Mouse (Mus musculus) adrenal gland, postnatal 4 days (tissue): ENCODE measurements around the gene Mvd. TPM values are rescaled to one million over a fixed set of nuclear protein-coding genes. Genes with fewer than 3 reads are reported as not detected.

ENCODE experiments used
- DNase-seq, 2 experiments: peaks; one replicate each; pipeline ENCODE4 v3.0.0; 2021 to 2022; ENCODE audit warnings: low spot score in 2 of 2, mixed read lengths in 2 of 2
- long read RNA-seq, 2 experiments: library from polyadenylated mRNA; stranded (forward); transcript quantifications; one replicate each; pipeline ENCODE4 v2.0.0; 2021
- total RNA-seq, 2 experiments: library from RNA; stranded (reverse); gene quantifications; 2 replicates each; pipeline ENCODE4 v1.2.3; 2021

Gene Mvd
- 10 to 100 TPM in 1 of 2 experiments, 1 to 10 TPM in 1; 9.1 to 11.5 TPM for total RNA-seq
- long read RNA-seq, experiment 1, transcript Mvd-201 (10 exons, 1,756 nt) = major isoform, 12 of 13 reads
- long read RNA-seq, experiment 1, partial matches to known transcripts = 0 of 13 reads
- long read RNA-seq, experiment 1, other reads (novel, unspliced or antisense) = 1 of 13 reads
- long read RNA-seq, experiment 2, transcript Mvd-201 (10 exons, 1,756 nt) = major isoform, 15 of 24 reads
- long read RNA-seq, experiment 2, partial matches to known transcripts = 4 of 24 reads
- long read RNA-seq, experiment 2, other reads (novel, unspliced or antisense) = 5 of 24 reads

DNA sequence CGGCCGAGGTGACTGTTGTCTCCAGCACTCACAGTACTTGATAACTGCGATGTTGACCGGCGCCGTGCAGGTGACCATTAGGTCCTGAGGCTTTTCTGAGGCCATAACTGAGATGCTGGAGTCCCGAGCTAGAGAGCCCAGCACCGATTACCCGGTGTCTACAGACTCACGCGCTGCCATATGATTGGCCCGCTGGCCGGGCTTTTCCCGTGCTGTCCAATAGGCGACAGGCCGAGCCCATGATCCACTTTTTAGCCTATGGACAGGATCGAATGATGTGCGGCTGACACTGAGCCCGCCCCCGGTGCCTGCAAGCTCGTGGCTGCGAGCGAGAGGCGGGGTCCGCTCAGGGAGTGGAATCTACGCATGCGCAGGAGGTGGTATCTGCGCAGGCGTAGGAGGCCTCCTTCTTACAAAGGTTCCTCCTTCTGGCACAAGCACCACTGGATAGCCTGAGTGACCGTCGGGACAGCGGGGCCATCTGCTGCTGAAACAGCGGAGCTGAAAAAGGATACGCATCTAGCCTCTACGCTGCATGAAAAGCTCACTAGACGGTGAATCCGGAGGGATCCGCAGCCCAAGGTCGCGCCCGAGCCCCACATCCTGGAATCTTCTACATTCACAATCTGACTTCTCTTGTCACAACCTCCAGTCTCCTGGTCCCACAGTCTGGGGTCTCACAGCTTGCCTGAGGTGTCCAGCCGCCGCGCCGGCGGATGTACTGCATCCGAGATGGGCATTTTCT is at the start of gene Mvd:
Gene Mvd (minus strand): TSS at position 161 of the 745 bp plus-strand sequence.
- peak; percentile 92 to 98 for DNase-seq

DNA sequence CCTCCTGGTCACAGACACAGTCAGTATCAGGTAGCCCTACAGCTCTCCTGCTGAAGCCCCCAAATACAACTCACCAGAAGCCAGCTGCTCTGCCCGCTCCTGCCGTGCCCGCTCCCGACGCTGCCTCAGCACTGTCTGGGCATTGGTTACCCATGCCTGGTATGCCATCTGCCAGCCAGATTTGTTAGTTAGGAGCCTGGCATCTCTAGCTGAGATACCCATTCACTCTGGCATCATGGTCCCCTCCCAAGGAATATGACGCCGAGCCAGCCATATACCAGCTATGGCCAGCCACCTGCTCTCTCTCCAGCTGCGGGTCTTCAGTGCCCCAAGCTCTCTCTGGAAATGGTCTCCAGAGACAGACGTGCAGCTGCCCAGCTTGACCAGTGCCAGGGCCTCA is 45.2 kb upstream of the Mvd start:
- DNase-seq = no peak

GRCm38 (mm10) chr8:122484831-122485230 is 41.6 kb upstream of the Mvd start:
- DNase-seq = no peak

DNA sequence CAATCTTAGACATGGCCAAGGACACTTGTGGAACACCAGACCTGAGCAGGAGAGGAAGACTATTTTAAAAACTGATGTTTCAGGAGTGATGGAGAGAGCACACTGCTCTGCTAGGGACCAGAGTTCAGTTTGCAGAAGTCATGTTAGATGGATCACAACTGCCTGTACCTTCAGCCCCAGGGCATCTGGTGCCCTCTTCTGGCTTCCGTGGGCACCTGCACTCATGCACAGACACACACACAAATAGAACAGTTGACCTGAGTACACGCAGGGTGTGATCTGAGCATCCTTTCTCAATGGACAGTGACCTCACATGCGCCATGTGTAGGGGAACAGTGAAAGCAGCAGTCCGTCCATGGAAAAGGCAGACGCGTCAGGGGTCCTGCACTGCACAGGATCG is 40.7 kb upstream of the Mvd start:
- no peak for DNase-seq

- DNase-seq = no peak
These were observed 39.2 kb upstream of the Mvd start for GRCm38 (mm10) chr8:122482448-122482847.

DNA sequence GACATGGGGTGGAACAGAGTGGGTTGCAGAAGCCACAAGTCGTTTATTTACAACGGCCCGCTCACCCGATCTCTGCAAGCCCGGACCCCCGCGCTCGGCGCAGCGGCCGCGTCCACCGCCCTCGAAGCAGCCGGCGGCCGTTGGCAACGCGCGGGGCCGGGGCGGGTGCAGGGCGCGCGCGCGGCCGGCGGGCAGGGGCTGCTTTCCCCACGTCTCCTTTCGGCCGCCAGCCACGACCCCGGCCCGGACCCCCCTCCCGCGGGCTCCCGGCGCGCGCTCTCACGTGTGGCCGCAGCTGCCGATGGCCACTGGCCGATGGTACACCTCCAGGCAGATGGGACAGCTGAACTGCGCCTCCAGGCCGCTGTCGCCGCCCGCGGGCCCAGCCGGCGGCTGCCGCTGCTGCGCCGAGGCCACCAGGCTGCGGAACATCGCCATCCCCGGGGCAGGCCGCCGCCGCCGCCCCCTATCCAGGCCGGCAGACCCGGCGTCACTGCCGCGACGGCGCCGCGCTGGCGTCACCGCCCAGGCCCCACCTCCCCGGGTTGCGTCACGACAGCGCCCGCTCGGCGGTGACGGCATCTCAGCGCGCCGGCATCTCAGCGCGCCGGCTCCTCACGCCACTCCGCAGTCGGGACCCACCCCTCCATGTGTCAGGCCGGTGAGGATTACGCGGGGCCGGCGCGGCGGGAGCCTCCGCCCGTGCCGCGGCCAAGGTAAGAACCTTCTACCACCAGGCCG is 32.5 kb upstream of the Mvd start, which contains the start of the genes Rnf166 and Ctu2:
Gene Rnf166 (minus strand): TSS at position 485 of the 741 bp plus-strand sequence.
Gene Ctu2 (plus strand): TSS at position 564 of the 741 bp plus-strand sequence.
- DNase-seq = peak; percentile 79 to 93

DNA sequence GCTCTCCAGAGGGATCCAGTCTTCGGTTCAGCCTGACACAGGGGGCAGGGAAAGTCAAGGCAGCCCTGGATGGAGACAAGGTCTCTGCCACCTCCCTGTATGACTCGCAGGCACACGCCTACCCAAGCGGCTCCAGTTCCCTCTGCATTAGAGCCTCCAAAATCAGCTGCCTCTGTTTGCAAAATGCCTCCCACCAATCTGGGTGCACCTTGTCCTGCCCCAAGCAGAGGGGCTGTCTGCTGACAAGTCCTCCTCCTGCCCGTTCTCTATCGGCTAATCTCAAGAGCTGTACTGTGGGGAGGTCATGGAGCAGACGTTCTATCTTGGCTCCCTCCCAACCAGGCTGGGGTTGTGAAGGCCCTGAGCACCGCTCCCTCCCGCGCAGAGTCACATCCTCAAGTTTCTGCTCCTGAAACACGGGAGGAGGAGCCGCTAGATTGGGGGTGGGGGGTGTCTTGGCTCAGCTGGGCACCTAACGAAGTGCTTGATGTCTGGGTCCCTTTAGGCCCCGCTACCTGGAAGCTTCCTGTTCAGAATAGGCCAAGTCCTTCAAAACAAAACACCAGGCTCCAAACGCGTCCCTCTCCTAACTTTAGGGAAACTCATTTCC is 31.8 kb upstream of the Mvd start:
- peak; percentile 26 to 28 for DNase-seq

- DNase-seq = no peak
These were observed 30.7 kb upstream of the Mvd start for GRCm38 (mm10) chr8:122473911-122474421.

- DNase-seq = no peak
These were observed 27.5 kb upstream of the Mvd start for GRCm38 (mm10) chr8:122470691-122471090.

DNA sequence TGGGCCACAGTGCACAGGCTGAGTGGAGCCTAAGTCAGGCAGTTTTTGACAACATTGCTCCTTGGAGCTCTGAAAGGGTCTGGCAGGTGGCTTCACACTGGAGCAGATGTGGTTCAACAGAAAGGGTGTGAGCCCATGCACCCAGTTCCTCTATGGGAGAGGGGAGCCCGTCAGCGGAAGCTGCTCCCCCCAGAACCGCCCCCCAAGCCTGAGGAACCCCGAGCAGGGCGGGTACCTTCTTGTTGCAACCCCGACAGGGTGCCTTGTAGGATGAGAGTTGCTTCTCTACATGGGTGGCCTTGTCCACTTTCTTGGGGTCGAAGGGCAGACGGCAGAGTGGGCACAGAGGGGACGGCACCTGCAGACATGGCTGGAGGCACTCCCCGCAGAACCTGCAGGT is 26.7 kb upstream of the Mvd start:
- DNase-seq = no peak

GRCm38 (mm10) chr8:122469407-122469806 is 26.2 kb upstream of the Mvd start:
- no peak for DNase-seq

DNA sequence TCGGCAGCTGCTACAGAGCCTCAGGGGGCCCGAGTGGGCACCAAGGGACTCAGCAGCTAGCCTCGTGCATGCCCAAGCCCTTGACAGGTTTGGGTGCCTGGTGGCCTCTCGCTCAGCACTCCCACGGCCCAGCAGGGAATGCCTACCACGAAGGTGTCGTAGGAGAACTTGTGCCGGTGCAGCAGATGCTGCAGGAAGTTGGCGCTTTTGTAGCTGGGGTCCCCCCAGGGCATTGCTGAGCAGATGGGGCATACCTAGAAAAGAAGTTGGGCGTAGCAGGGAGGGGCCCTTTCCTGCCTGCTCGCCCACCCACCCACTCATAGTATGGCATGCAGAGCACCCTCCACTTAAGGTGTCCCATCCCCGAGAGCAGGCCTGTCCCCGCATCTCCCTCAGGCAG is 24.6 kb upstream of the Mvd start:
- DNase-seq = no peak

DNA sequence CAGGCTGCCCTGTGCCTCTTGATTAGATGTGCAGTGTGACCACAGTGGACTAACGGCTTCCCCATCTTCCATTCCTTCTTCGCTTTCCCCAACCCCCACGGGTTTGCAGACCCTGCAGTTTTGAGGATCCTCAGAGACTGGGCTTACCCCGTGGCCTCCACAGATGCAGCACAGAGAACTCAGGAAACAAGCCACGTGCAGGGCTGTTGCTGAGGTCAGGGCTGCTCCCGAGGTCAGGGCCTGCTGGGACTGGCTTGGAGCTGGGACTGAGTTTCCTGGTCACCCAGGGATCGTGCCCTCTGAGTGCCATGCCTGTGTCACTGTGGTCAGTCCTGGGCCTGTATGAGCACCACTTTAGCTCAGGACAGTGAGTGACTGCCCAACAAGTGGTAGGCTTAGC is 21.8 kb upstream of the Mvd start:
- DNase-seq = no peak

DNA sequence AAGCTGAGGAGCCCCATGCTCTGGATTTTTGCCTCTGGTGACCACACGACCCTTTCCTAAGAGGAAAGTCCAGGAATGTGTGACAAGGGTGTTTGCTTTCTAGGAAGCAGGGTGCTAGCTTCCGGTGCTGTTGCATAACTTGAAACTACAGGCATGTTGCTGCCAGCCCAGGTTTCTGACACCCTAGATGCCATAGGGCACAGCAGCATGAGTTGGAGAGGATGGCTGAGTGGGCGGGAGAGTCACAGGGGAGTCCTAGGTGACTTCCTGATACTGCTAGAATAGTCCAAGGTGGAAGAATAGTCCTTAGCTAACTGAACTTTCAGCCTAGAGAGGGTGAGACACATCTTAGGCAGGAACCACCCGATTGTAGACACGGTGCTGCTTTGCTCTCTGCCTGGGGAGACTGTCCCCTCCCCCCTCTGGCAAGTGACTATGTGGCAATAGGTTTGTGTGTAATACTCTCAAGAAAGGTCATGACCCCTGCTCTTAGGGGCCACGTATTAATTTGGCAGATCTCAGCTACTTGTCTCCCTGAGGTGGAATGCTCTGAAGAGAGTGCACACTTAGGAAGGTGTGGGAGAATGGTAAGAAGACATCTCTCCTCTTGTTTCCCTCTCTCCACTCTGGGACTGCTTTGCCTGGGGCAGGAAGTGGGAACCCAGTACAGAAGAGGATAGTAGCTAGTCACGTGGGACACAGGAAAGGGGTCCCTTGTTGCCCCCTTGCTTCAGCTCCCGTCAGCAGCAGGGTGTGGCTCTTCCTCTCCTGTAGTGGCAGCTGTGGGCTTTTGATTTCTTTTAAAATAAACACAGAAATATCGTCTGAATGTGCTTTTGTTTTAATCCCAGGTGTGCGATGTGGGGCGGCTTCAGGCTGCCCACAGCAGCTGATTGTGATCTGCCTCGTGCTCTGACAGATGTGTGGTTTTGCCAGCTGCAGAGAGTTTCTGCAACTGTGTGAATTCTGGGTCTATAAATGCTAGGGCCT is 20.7 kb upstream of the Mvd start:
- no peak for DNase-seq

DNA sequence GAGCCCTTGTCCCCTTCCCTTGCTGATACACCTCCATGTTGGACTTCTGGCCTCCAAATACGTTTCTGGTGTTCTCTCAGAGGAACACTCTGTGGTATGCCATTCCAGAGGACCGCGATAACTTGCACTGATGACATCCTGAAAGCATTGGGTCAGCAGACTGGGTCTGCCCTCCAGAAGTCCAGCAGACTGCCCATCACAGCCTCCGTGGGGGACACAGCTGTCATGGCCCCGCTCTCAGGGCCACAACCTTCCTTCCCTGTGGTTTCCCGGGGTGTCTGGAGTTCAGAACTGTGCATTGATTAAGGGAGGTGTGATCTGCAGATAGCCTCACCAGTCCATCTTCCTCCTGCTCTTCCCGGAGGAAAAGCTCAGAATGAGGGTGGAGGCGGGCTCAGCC is 19.3 kb upstream of the Mvd start:
- DNase-seq = no peak

- no peak for DNase-seq
These were observed 18.4 kb upstream of the Mvd start for GRCm38 (mm10) chr8:122461473-122462148.

DNA sequence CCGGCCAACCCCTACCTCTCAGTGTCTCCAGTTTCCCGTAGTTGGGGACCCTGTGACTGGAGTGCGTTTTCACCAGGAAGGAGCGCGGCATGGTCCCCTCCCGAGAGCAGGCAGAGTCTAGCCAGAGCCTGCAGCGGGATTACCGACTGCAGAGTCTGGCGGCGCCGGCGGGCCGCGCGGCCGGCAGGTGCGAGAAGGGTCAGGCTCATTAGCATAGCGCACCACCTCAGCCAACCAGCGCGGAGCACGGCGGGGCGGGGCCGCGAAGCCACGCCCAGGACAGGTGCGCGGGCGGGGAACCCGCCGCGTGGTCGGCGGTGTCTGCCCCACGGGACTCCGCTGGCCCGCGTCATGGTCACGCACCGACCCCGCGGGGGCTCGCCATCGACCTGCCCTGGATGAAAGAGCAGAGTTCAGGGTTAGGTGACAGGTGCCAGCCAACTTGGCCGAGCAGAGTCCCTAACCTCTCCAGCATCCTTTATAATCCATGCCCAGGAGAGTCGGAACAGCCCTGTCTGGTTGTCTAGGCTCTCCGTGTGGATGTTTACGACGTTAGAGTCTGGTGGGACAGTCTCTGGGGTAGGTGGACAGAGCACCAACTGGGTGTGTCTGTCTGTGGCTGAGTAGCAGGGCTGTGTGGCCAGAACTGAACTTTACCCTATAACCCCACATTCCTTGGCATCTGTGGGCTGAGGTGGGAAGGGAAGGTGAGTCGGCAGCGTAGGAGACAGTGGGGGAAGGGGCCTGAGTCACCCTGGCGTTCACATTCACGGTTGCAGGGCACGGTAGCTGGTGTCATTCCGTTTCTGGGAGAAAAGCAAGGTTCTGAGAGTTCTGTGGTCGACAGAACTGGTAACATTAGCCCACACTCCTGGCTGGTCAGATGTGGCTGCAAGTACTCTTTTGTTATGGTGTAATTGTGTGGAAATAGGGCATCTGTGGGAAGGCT is 17.6 kb upstream of the Mvd start, which contains the start of gene Snai3:
Gene Snai3 (minus strand): TSS at position 210 of the 949 bp plus-strand sequence.
- DNase-seq = no peak

- DNase-seq = no peak
These were observed 16.8 kb upstream of the Mvd start for GRCm38 (mm10) chr8:122459990-122460389.
